Mouse (Mus musculus): ENCODE measurements around the gene Gm5148. TPM values are rescaled to one million over a fixed set of nuclear protein-coding genes. Genes with fewer than 3 reads are reported as not detected.

Gene Gm5148
- polyA plus RNA-seq, 1 experiment from 2014 or later = 13.3 TPM

DNA sequence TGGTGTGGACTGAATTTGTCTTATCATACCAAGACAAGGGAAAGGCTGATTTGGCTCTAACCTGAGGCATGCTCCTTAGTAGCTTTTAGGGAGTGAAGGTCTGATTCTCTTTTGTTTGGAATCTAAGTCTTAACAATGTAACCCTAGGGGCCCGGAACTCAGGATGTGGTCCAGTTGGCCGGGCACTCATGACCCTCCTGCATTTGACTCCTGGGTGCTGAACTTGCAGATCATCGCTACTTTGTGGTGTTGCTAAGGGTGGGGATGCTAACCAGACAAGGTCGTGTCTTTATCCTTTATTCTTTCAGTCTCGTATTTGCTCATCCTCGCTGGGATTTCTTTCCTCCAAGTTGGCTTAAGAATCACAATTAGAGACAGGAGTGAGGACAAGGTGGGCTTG lies 37.5 kb downstream of the Gm5148 start:
- H3K4me3 ChIP-seq (replicated peaks; ENCODE audit: low read length) = peak overlapping the region; percentile 22
- H3K27ac ChIP-seq = no peak overlapping the region
- H3K27me3 ChIP-seq (ENCODE audit: control insufficient read depth, insufficient read depth, low read length) = 0 out of 2 replicates have a peak, but pooled peaks cover 10% of the 10 kb centered on the region
- H3K36me3 ChIP-seq (replicated peaks; ENCODE audit: control insufficient read depth, insufficient read depth) = no peaks in the 10 kb centered on the region
- peaks cover 5% of the 10 kb centered on the region; the same call in 1 of the 2 replicates for H3K4me1 ChIP-seq (replicated peaks; ENCODE audit: control insufficient read depth, insufficient read depth, low read length)
- no peak for ATAC-seq (ENCODE audit: low FRiP score)
- 21% methylated on average over 6 of the region's 6 CpGs for WGBS
- no peaks in the 10 kb centered on the region for H3K9me3 ChIP-seq (ENCODE audit: control insufficient read depth, low read length)
- peak overlapping the region; percentile 47; the same call in 1 of the 2 replicates for H3K9ac ChIP-seq
- peak overlapping the region; percentile 50 for H3K4me2 ChIP-seq (replicated peaks)
- no peak for DNase-seq (ENCODE audit: low spot score)

DNA sequence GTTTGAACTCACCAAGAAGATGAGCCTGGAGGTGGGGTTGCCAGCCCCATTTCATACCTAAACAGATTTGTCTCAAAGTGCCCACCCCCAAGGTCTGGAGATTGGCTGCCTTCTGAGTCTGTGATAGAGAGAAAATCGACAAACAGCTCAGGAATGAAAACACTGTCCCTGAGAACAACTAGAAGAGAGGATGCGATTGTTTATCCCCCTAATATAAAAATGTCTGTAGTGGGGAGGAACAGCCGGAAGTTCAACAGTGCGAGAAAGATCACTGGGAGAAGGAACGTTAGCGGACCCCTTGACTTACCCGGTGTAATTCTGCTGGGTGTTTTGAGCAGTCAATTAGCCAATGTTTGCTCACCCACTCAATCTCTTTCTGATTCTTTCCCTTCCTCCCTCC lies 38.1 kb downstream of the Gm5148 start:
- no peaks in the 10 kb centered on the region for H3K36me3 ChIP-seq (replicated peaks; ENCODE audit: control insufficient read depth, insufficient read depth)
- DNase-seq (ENCODE audit: low spot score) (no peak), ATAC-seq (ENCODE audit: low FRiP score) (no peak)
- H3K27ac ChIP-seq = no peak overlapping the region
- H3K4me3 ChIP-seq (replicated peaks; ENCODE audit: low read length) = no peak overlapping the region
- no peak overlapping the region for H3K9ac ChIP-seq
- no peaks in the 10 kb centered on the region for H3K9me3 ChIP-seq (ENCODE audit: control insufficient read depth, low read length)
- H3K4me1 ChIP-seq (replicated peaks; ENCODE audit: control insufficient read depth, insufficient read depth, low read length) = peaks cover 5% of the 10 kb centered on the region; the same call in 1 of the 2 replicates
- 52% methylated on average over 7 of the region's 7 CpGs for WGBS
- 0 out of 2 replicates have a peak, but pooled peaks cover 10% of the 10 kb centered on the region for H3K27me3 ChIP-seq (ENCODE audit: control insufficient read depth, insufficient read depth, low read length)
- 0 out of 2 replicates have a peak overlapping the region, but pooled peaks have one; percentile 50 for H3K4me2 ChIP-seq (replicated peaks)

DNA sequence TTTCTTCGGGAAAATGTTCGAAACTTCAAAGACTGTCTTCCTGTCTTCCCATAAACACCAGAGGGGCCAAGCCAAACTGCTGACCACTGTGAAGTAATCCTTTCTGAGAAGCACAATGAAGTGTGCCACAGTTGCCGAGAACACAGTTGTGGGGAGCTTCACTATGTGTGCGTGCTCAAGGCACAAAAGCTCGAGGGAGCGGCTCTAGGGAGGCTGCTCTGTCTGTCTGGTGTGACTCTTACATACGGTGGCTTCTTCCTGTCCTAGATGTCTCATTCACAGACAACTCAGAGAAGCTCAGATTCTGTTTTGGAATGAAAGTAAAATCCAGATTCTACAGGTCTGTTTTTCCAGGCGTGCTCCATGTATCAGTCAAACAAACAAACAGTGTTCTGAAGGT lies 48.0 kb downstream of the Gm5148 start:
- WGBS = 74% methylated on average over 8 of the region's 8 CpGs

DNA sequence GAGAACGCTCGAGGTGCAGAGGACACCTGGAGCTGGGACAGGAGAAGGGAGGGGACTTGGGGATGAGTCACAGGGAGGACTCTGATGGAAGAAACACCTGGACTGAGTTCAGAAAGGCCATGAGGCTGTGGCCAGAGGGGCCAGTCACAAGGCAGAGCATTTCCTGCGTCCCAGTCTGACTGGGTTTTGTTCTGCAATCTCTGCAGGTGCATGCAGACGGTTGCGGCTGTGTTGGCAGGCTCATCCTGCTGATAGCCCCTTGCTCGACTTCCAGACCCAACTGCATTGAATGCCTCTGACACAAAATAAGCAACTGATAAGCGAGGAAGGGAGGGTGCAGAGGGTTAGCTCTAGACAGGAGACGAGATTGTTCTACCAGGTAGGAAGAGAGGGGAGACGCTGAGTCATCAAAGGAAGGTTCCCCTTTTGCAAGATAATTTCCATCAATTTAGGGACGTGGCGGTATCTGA lies 49.2 kb downstream of the Gm5148 start:
- ATAC-seq (ENCODE audit: low FRiP score) = no peak
- WGBS = 84% methylated on average over 11 of the region's 11 CpGs

More for the DNA sequence above, 48.0 kb downstream of the Gm5148 start:
- ATAC-seq (ENCODE audit: low FRiP score) (no peak), DNase-seq (ENCODE audit: low spot score) (no peak)
- Histone ChIP-seq H3K4me3 (replicated peaks; ENCODE audit: low read length) (no peak overlapping the region), H3K9me3 (ENCODE audit: control insufficient read depth, low read length) (no peaks in the 10 kb centered on the region), H3K4me2 (replicated peaks) (no peak overlapping the region), H3K36me3 (replicated peaks; ENCODE audit: control insufficient read depth, insufficient read depth) (no peaks in the 10 kb centered on the region), H3K9ac (no peak overlapping the region), H3K27me3 (ENCODE audit: control insufficient read depth, insufficient read depth, low read length) (peaks cover 27% of the 10 kb centered on the region; the same call in 1 of the 2 replicates), H3K4me1 (replicated peaks; ENCODE audit: control insufficient read depth, insufficient read depth, low read length) (peaks cover 17% of the 10 kb centered on the region; the same call in 1 of the 2 replicates), H3K27ac (no peak overlapping the region)

DNA sequence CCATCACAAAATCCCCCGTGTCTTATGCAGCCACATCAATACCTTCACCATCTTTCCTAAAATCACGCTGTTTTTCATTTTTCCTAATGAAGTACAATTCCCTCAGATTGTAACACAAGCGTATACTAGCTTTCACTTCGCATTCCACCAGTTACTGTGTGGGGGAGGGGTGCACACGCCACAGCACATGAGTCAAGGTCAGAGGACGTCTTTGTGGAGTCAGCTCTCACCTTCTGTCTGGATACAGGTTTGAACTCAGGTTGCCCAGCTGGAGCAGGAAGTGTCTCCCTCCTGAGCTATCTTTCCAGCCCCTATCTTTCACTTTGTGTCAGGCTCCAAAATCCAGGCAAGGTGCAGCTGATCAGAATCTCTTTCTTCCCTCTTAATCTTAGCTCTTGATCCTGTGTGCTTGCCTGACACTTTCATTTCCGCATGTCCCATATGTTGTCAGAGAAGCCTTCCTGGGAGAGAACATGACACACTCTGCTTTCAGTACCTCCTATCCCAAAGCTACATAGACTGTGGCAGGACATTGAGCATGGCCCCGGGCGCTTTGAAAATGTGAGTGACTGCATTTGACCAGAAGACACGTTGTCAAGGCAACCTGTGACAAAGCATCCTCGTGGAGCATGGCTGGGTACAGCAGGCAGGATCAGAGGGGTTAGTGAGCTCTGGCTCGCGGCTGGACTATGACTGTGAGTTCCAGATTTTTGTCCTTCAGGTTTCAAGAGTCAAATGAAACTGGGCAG lies 50.6 kb downstream of the Gm5148 start:
- DNase-seq (ENCODE audit: low spot score) (no peak), ATAC-seq (ENCODE audit: low FRiP score) (peak; percentile 70; the same call in 1 of the 2 replicates)
- H3K9ac ChIP-seq = no peak overlapping the region
- WGBS = 36% methylated on average over 13 of the region's 13 CpGs
- no peak overlapping the region for H3K27ac ChIP-seq
- no peaks in the 10 kb centered on the region for H3K36me3 ChIP-seq (replicated peaks; ENCODE audit: control insufficient read depth, insufficient read depth)
- H3K9me3 ChIP-seq (ENCODE audit: control insufficient read depth, low read length) = peaks cover 12% of the 10 kb centered on the region
- H3K4me3 ChIP-seq (replicated peaks; ENCODE audit: low read length) = no peak overlapping the region
- no peak overlapping the region for H3K4me2 ChIP-seq (replicated peaks)
- H3K4me1 ChIP-seq (replicated peaks; ENCODE audit: control insufficient read depth, insufficient read depth, low read length) = peaks cover 17% of the 10 kb centered on the region; the same call in 1 of the 2 replicates
- H3K27me3 ChIP-seq (ENCODE audit: control insufficient read depth, insufficient read depth, low read length) = peaks cover 39% of the 10 kb centered on the region; the same call in 1 of the 2 replicates

More for the DNA sequence above, 49.2 kb downstream of the Gm5148 start:
- H3K36me3 ChIP-seq (replicated peaks; ENCODE audit: control insufficient read depth, insufficient read depth) = no peaks in the 10 kb centered on the region
- H3K4me2 ChIP-seq (replicated peaks) = no peak overlapping the region
- no peak overlapping the region for H3K9ac ChIP-seq
- DNase-seq (ENCODE audit: low spot score) = no peak
- H3K27ac ChIP-seq = no peak overlapping the region
- peaks cover 17% of the 10 kb centered on the region; the same call in 1 of the 2 replicates for H3K4me1 ChIP-seq (replicated peaks; ENCODE audit: control insufficient read depth, insufficient read depth, low read length)
- H3K4me3 ChIP-seq (replicated peaks; ENCODE audit: low read length) = no peak overlapping the region
- peaks cover 36% of the 10 kb centered on the region; the same call in 1 of the 2 replicates for H3K27me3 ChIP-seq (ENCODE audit: control insufficient read depth, insufficient read depth, low read length)
- no peaks in the 10 kb centered on the region for H3K9me3 ChIP-seq (ENCODE audit: control insufficient read depth, low read length)

DNA sequence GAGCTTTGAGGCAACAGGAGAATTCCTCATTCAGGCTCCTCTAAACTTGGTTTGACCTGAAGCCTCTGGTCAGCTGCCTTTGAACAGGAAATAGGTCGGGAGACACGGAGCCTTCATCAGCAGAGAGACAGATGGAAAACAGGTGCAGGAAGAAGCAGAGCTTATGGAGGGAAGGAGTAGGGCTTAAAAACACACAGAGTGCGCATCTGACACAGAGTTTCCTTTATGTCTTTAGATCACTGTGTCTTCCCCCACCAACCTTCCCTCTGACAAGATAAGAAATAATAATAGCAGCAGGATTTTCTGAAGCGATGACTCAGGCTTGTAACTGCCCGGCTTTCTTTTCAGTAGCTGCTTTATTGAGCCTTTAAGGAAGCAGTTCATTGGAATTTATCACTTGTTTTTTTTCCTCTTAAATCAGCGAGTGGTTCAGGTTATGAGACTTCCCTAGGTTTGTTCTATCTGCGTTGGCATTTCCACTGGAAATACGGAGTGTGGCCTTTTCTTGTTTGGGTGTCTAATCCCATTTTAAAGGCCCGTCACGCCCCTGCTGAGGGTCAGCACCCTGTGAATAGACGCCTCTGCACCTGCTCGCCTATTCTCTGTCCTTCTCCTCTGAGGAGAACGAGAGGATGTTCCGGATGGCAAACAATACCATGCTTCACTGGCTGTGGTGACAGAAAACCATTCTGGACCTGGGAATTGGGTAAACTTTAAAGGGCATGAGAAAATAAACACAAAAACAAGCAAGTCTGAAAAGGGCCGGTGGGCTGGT lies 51.8 kb downstream of the Gm5148 start:
- WGBS = 7% methylated on average over 15 of the region's 15 CpGs
- ATAC-seq (ENCODE audit: low FRiP score) (no peak), DNase-seq (ENCODE audit: low spot score) (no peak)
- H3K4me3 ChIP-seq (replicated peaks; ENCODE audit: low read length) = no peak overlapping the region
- peaks cover 17% of the 10 kb centered on the region for H3K9me3 ChIP-seq (ENCODE audit: control insufficient read depth, low read length)
- no peak overlapping the region for H3K9ac ChIP-seq
- peaks cover 39% of the 10 kb centered on the region for H3K27me3 ChIP-seq (ENCODE audit: control insufficient read depth, insufficient read depth, low read length)
- H3K4me2 ChIP-seq (replicated peaks) = no peak overlapping the region
- no peak overlapping the region for H3K27ac ChIP-seq
- H3K36me3 ChIP-seq (replicated peaks; ENCODE audit: control insufficient read depth, insufficient read depth) = no peaks in the 10 kb centered on the region
- peaks cover 17% of the 10 kb centered on the region; the same call in 1 of the 2 replicates for H3K4me1 ChIP-seq (replicated peaks; ENCODE audit: control insufficient read depth, insufficient read depth, low read length)

DNA sequence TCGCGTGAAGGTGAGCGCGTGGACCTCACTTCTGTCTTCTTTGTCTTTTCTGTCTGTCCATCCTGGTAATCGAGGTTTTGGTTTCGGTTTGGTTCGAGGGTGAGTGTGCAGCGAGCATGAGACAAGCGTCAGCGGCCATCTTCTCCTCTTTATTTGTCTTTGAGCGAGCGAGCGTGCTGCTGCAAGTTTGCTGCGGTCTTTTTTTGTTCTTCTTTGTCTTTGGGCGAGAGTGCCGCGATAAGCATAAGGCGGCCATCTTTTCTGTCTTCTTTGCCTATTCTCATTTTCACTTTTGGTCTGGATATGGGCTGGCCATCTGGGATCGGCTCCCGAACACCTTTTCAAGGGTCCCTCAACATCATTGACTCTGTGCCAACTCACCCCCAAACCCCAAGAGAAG lies 55.2 kb downstream of the Gm5148 start:
- H3K27ac ChIP-seq = no peak overlapping the region
- H3K4me3 ChIP-seq (replicated peaks; ENCODE audit: low read length) = no peak overlapping the region
- peaks cover 17% of the 10 kb centered on the region; the same call in 1 of the 2 replicates for H3K4me1 ChIP-seq (replicated peaks; ENCODE audit: control insufficient read depth, insufficient read depth, low read length)
- peaks cover 25% of the 10 kb centered on the region for H3K27me3 ChIP-seq (ENCODE audit: control insufficient read depth, insufficient read depth, low read length)
- DNase-seq (ENCODE audit: low spot score) (no peak), ATAC-seq (ENCODE audit: low FRiP score) (no peak)
- peaks cover 17% of the 10 kb centered on the region for H3K9me3 ChIP-seq (ENCODE audit: control insufficient read depth, low read length)
- H3K9ac ChIP-seq = no peak overlapping the region
- H3K36me3 ChIP-seq (replicated peaks; ENCODE audit: control insufficient read depth, insufficient read depth) = no peaks in the 10 kb centered on the region
- no peak overlapping the region for H3K4me2 ChIP-seq (replicated peaks)
- 98% methylated on average over 20 of the region's 20 CpGs for WGBS

DNA sequence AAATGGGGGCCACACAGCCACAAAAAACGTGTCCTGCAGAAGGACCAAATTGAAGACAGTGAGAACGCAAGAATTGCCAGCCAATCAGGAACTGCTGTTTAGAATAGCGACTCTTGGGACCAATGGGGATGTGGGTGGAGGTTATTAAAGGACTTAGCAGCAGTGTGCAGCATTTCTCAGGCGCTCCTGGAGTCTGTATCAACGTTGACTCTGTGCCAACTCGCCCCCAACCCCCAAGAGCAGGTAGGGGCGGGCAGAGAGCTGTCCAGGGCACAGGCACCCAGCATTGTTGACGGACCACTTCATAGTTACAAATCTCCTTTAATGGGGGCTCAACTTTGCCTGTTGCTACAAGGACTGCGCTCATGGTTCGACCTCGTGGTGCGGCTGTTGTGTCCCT lies 55.6 kb downstream of the Gm5148 start:
- no peak overlapping the region for H3K9ac ChIP-seq
- H3K27me3 ChIP-seq (ENCODE audit: control insufficient read depth, insufficient read depth, low read length) = peaks cover 22% of the 10 kb centered on the region
- DNase-seq (ENCODE audit: low spot score) = no peak
- H3K9me3 ChIP-seq (ENCODE audit: control insufficient read depth, low read length) = peaks cover 17% of the 10 kb centered on the region
- H3K4me3 ChIP-seq (replicated peaks; ENCODE audit: low read length) = no peak overlapping the region
- peaks cover 13% of the 10 kb centered on the region; the same call in 1 of the 2 replicates for H3K4me1 ChIP-seq (replicated peaks; ENCODE audit: control insufficient read depth, insufficient read depth, low read length)
- no peak overlapping the region for H3K27ac ChIP-seq
- no peak overlapping the region for H3K4me2 ChIP-seq (replicated peaks)
- H3K36me3 ChIP-seq (replicated peaks; ENCODE audit: control insufficient read depth, insufficient read depth) = no peaks in the 10 kb centered on the region
- ATAC-seq (ENCODE audit: low FRiP score) = no peak
- WGBS = 91% methylated on average over 12 of the region's 12 CpGs

DNA sequence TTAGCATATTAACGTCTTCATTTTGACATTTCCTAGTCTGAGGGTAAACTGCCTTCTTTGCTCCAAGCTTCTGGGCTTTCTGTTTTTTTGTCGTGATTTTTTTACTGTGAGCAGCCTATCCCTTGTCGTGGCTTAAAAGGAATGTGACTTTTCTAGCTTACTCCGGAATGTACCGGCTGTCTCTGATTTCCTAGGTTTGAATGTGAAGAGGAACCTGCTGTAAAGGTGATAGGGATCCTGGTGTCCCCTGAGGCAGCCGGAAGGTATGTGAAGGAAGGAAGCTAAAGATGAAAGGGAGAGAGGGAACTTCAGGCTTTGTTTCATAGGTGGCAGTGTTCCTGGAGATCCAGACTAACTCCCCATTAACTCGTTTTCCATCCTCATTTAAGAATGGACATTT lies 56.6 kb downstream of the Gm5148 start:
- DNase-seq (ENCODE audit: low spot score) = no peak
- no peaks in the 10 kb centered on the region for H3K36me3 ChIP-seq (replicated peaks; ENCODE audit: control insufficient read depth, insufficient read depth)
- ATAC-seq (ENCODE audit: low FRiP score) = no peak
- H3K9me3 ChIP-seq (ENCODE audit: control insufficient read depth, low read length) = peaks cover 17% of the 10 kb centered on the region
- WGBS = 33% methylated on average over 7 of the region's 7 CpGs
- peaks cover 16% of the 10 kb centered on the region for H3K27me3 ChIP-seq (ENCODE audit: control insufficient read depth, insufficient read depth, low read length)
- no peak overlapping the region for H3K9ac ChIP-seq
- no peak overlapping the region for H3K27ac ChIP-seq
- no peak overlapping the region for H3K4me2 ChIP-seq (replicated peaks)
- H3K4me3 ChIP-seq (replicated peaks; ENCODE audit: low read length) = no peak overlapping the region
- peaks cover 9% of the 10 kb centered on the region; the same call in 1 of the 2 replicates for H3K4me1 ChIP-seq (replicated peaks; ENCODE audit: control insufficient read depth, insufficient read depth, low read length)

Data from hindbrain, embryonic 14.5 days (tissue).